19 mouse cellular contexts compared by ENCODE assay signal in genomic region chr3:107454280-107454679, GRCm38 (mm10). TPM values are rescaled to one million over a fixed set of nuclear protein-coding genes. Genes with fewer than 3 reads are reported as not detected.
A peak's percentile ranks its signal among the peaks of the same experiment; 100 is the strongest.
DNase-seq lines count a peak whose midpoint lies in the region; TF ChIP-seq lines count a peak whose summit lies in the region.
"Had no signal": no experiment of that assay in that cellular context is flagged by ENCODE, and none has a peak within 500 bp of the region (broad histone marks: within the 10 kb centered on the region; RNA-seq: fewer than 3 reads in every experiment).

No protein-coding gene starts in this region.

- H3K4me3 ChIP-seq in gastrocnemius, adult 2 months: no peak overlapping the region; the same call in 1 of the 2 replicates
- peak overlapping the region; percentile 8; the same call in 1 of the 2 replicates for H3K4me3 ChIP-seq in layer of hippocampus, adult 2 months

- intact Hi-C loops in gastrocnemius, adult 2 months (cut with DNase I): no loop called here
- intact Hi-C loops in gastrocnemius, postnatal 36 days (cut with DNase I): no loop called here

- peak overlapping the region; percentile 90 for H3K27ac ChIP-seq in gastrocnemius, adult 2 months
- no peak overlapping the region; the same call in 1 of the 2 replicates for H3K27ac ChIP-seq in layer of hippocampus, adult 2 months

- peak; percentile 51 for DNase-seq in gastrocnemius, adult 2 months
- no peak for DNase-seq in gastrocnemius, postnatal 36 days
- peak; percentile 27 for DNase-seq in gastrocnemius, postnatal 25 days
- no peak for DNase-seq in gastrocnemius, adult 18-20 months (ENCODE audit: low spot score)
- no peak for DNase-seq in layer of hippocampus, adult 2 months (ENCODE audit: low spot score in 2 of 2)
- DNase-seq in layer of hippocampus, adult 9-10 months (ENCODE audit: low spot score): no peak
- peak; percentile 56 for DNase-seq in skeletal muscle tissue, adult 2 months (ENCODE audit: low read depth, low spot score)
- DNase-seq in cerebellum, postnatal 14 days: no peak
- DNase-seq: adrenal gland, adult 2 months; adrenal gland, adult 8-10 months; adrenal gland, postnatal 10 days; adrenal gland, postnatal 14 days; adrenal gland, postnatal 25 days; adrenal gland, postnatal 36 days; B cell, adult 2 months; cerebellum, adult 11 months; cerebellum, adult 11-12 months had no signal

- TF ChIP-seq CTCF in gastrocnemius, adult 2 months (IDR thresholded peaks at IDR 0.05): no peak
- no peak for TF ChIP-seq CTCF in layer of hippocampus, adult 2 months (conservative IDR thresholded peaks at IDR 0.05)

RNA-seq across cellular contexts. Expression of gene Kcnc4, which starts 5.1 kb away (rescaled TPM):
- 10 to 100 TPM; 51.9 to 72.3 TPM for total RNA-seq in gastrocnemius, adult 2 months (2021)
- 10 to 100 TPM; 72.7 to 86.8 TPM for total RNA-seq in gastrocnemius, postnatal 36 days (2021)
- total RNA-seq in gastrocnemius, postnatal 25 days (2021): 10 to 100 TPM; 87.0 to 94.0 TPM
- 10 to 100 TPM; 53.1 to 95.8 TPM for total RNA-seq in gastrocnemius, adult 18-20 months (2021)
- total RNA-seq in layer of hippocampus, adult 2 months (2021): 10 to 100 TPM; 59.1 to 62.3 TPM
- total RNA-seq: CH12.LX, MEL had no signal

Comparison
In these comparisons a context has a peak if more than half of its experiments do, and no peak if none do; other contexts are left out.
1. DNase-seq: peak in gastrocnemius, adult 2 months (single experiment), gastrocnemius, postnatal 25 days (single experiment) and skeletal muscle tissue, adult 2 months (single experiment); none in gastrocnemius, postnatal 36 days (0 of 2), gastrocnemius, adult 18-20 months (single experiment), layer of hippocampus, adult 2 months (0 of 2), layer of hippocampus, adult 9-10 months (single experiment) and cerebellum, postnatal 14 days (0 of 2).